Mouse (Mus musculus): Measurements from ENCODE around the gene Foxo6.

Foxo6 gene

GRCm38 (mm10) chr4:120284187-120284586 is 3.0 kb downstream of the Foxo6 start:
- DNase-seq (ENCODE audit: low read depth, low spot score) = peak; percentile 30

GRCm38 (mm10) chr4:120283141-120283540 is 4.0 kb downstream of the Foxo6 start:
- peak; percentile 93 for DNase-seq (ENCODE audit: low read depth, low spot score)

- DNase-seq (ENCODE audit: low read depth, low spot score) = no peak
Measured at GRCm38 (mm10) chr4:120282568-120283091, 4.5 kb downstream of the Foxo6 start.

GRCm38 (mm10) chr4:120281011-120281410 is 6.1 kb downstream of the Foxo6 start:
- DNase-seq (ENCODE audit: low read depth, low spot score) = no peak

GRCm38 (mm10) chr4:120280432-120280831 is 6.7 kb downstream of the Foxo6 start:
- no peak for DNase-seq (ENCODE audit: low read depth, low spot score)

GRCm38 (mm10) chr4:120277255-120277928 is 9.8 kb downstream of the Foxo6 start:
- DNase-seq (ENCODE audit: low read depth, low spot score) = peak; percentile 49

- no peak for DNase-seq (ENCODE audit: low read depth, low spot score)
Measured at GRCm38 (mm10) chr4:120275487-120275886, 11.7 kb downstream of the Foxo6 start.

- no peak for DNase-seq (ENCODE audit: low read depth, low spot score)
Measured at GRCm38 (mm10) chr4:120273594-120273993, 13.6 kb downstream of the Foxo6 start.

- peak; percentile 66 for DNase-seq (ENCODE audit: low read depth, low spot score)
Measured at GRCm38 (mm10) chr4:120271886-120272580, 15.1 kb downstream of the Foxo6 start.

- no peak for DNase-seq (ENCODE audit: low read depth, low spot score)
Measured at GRCm38 (mm10) chr4:120271208-120271607, 15.9 kb downstream of the Foxo6 start.

- DNase-seq (ENCODE audit: low read depth, low spot score) = no peak
Measured at GRCm38 (mm10) chr4:120270937-120271199, 16.3 kb downstream of the Foxo6 start.

- DNase-seq (ENCODE audit: low read depth, low spot score) = no peak
Measured at GRCm38 (mm10) chr4:120270148-120270936, 16.8 kb downstream of the Foxo6 start.

GRCm38 (mm10) chr4:120269426-120269825 is 17.7 kb downstream of the Foxo6 start:
- no peak for DNase-seq (ENCODE audit: low read depth, low spot score)

- DNase-seq (ENCODE audit: low read depth, low spot score) = no peak
Measured at GRCm38 (mm10) chr4:120268214-120269061, 18.7 kb downstream of the Foxo6 start.

GRCm38 (mm10) chr4:120267683-120268082 is 19.5 kb downstream of the Foxo6 start:
- no peak for DNase-seq (ENCODE audit: low read depth, low spot score)

GRCm38 (mm10) chr4:120267136-120267535 is 20.0 kb downstream of the Foxo6 start:
- no peak for DNase-seq (ENCODE audit: low read depth, low spot score)

- DNase-seq (ENCODE audit: low read depth, low spot score) = no peak
Measured at GRCm38 (mm10) chr4:120264105-120264504, 23.0 kb downstream of the Foxo6 start.

GRCm38 (mm10) chr4:120262726-120263125 is 24.4 kb downstream of the Foxo6 start:
- no peak for DNase-seq (ENCODE audit: low read depth, low spot score)

- no peak for DNase-seq (ENCODE audit: low read depth, low spot score)
Measured at GRCm38 (mm10) chr4:120262206-120262605, 24.9 kb downstream of the Foxo6 start.

GRCm38 (mm10) chr4:120259356-120260181 is 27.6 kb downstream of the Foxo6 start:
- no peak for DNase-seq (ENCODE audit: low read depth, low spot score)

Data from 3T3-L1 (cell line).